Mouse (Mus musculus): ENCODE data around the gene Neu4.
"Not testable (repeated sequence)": the region's sequence is repeated elsewhere in the genome, so short reads cannot be mapped to it uniquely, and the experiment has no call there.

The Neu4 gene

DNA sequence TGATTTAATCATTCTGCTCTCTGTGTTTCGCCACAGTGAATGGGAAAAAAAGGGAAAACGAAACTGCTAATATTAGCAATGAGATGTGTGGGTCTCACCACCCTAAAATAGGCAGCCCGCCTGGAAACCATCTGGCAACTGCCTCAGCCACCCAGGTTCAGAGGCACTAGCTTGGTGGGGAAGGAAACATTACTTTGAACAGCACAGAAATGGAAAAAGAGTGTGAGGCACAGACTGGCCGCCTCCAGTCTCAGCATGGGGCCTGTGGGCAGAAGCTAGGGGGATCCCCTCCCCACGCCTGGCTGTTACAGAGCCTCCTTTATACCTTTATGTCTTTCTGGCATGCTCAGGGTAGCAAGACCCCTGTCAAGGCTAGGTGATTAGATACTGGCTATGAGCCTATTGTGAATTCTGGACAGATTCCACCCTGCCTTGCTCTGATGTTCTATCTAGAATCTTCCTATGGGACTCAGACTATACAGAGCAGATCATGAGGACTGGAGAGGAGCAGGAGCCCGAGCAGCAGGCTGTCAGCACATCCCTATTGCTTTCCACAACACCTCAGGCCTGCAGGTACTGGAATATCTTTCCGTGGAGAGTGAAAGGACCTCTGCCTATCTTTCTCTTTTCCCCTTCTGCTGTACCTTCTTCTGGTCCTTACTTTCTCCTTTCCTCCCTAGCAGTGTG lies 33.4 kb downstream of the Neu4 start:
- no peak for DNase-seq

GRCm38 (mm10) chr1:94054481-94054880 lies 34.2 kb downstream of the Neu4 start:
- no peak for DNase-seq

DNA sequence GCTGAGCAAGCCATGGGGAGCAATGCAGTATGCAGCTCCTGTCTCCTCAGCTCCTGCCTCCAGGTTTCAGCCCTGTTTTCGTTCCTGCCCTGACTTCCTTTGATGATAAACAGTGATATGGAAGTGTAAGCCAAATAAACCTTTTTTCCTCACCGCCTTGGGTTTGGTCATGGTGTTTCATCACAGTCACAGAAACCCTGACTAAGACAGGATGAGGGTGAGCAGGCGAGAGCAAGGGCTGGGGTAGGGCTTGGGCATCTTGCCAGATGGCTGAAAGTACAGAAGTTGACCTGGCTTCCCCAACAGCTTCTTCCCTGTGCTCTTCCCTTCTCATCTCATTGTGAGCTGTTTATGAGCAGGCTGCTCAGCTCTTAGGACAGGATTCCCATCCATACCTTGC lies 35.7 kb downstream of the Neu4 start:
- no peak for DNase-seq

DNA sequence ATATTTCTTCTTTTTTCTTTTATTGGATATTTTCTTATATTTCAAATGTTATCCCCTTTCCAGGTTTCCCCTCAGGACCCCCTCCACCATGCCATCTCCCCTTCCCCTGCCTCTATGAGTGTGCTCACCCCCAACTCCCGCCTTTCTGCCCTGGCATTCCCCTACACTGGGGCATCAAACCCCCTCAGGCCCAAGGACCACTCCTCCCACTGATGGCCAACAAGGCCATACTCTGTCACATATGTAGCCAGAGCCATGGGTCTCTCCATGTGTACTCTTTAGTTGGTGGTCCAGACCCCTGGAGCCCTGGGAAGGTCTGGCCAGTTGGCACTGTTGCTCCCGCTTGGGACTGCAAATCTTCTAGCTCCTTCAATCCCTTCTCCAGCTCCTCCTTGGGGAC lies 37.1 kb downstream of the Neu4 start:
- DNase-seq, result no peak

- not testable (repeated sequence) for DNase-seq
Observed at GRCm38 (mm10) chr1:94058281-94058680, 38.0 kb downstream of the Neu4 start.

DNA sequence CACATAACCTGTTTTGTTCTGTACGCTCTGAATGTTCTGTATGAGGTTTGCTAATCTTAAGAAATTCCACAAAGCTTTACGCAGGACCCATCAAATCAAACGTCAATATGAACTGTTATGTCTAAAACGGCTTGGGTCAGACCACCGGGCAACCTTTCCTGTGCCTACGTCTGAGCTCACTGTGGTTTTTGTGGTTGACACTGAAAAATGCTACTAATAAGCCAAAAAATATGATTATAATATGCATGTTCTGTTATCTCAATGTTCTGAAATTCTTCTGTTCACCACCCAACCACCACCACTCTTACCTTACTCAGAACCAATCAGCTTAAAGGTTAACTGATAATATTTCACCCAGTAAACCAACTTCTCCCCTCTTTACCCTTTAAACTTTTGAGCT lies 54.5 kb downstream of the Neu4 start:
- no peak for DNase-seq

DNA sequence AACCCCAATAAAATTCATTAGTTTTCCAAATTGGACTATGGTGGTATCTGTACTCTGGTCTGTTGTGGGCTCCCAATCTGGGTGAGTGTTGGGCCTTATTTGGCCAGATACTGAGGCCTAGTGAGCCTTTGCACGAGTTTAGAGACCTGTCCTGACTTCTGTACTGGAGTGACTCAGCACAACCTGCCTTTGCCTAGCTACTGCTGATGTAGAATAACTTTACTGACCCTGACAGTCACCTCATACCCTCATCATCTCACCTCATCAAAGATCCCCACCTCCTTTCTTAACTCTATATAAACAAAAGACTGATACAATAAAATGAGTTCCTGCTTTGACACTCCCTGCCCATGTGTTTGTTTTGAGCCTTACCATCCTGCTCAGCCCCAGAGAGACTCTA lies 56.5 kb downstream of the Neu4 start:
- no peak for DNase-seq
